Mouse (Mus musculus): ENCODE measurements around the gene Csad.
A peak's percentile ranks its signal among the peaks of the same experiment; 100 is the strongest.

GRCm38 (mm10) chr15:102202971-102203834, 1.3 kb downstream of the Csad start, which contains the start of gene Zfp740:
- TF ChIP-seq CTCF (IDR thresholded peaks at IDR 0.05) (no peak), POLR2A (IDR thresholded peaks at IDR 0.05; ENCODE audit: insufficient read depth, low read depth, low read length) (peak; percentile 76)
